Comparison of ENCODE assay signal across 11 mouse cellular contexts in genomic region chr2:143696026-143696557, GRCm38 (mm10).
DNase-seq lines count a peak whose midpoint lies in the region; ATAC-seq and TF ChIP-seq lines count a peak whose summit lies in the region.
"Had no signal": no experiment of that assay in that cellular context is flagged by ENCODE, and none has a peak within 500 bp of the region (broad histone marks: within the 10 kb centered on the region; RNA-seq: fewer than 3 reads in every experiment).

No protein-coding gene starts in this region.

- H3K36me3 ChIP-seq in heart, embryonic 11.5 days (ENCODE audit: control insufficient read depth, insufficient read depth, low read length): no peaks in the 10 kb centered on the region
- H3K36me3 ChIP-seq in midbrain, embryonic 11.5 days (ENCODE audit: control insufficient read depth, insufficient read depth, low read length): no peaks in the 10 kb centered on the region
- H3K36me3 ChIP-seq in midbrain, embryonic 10.5 days: no peaks in the 10 kb centered on the region
- no peaks in the 10 kb centered on the region for H3K36me3 ChIP-seq in limb, embryonic 14.5 days (ENCODE audit: control insufficient read depth, insufficient read depth, low read length)

- ATAC-seq in heart, embryonic 11.5 days (replicated peaks; ENCODE audit: insufficient number of reproducible peaks, low FRiP score, low TSS enrichment): 0 out of 2 replicates have a peak, but pooled peaks have one; percentile 40
- ATAC-seq in midbrain, embryonic 11.5 days (ENCODE audit: low FRiP score): 0 out of 2 replicates have a peak, but pooled peaks have one; percentile 50
- ATAC-seq in limb, embryonic 14.5 days (ENCODE audit: low FRiP score, low read depth): peak; percentile 34; the same call in 1 of the 2 replicates

- no peaks in the 10 kb centered on the region; the same call in 1 of the 2 replicates for H3K4me1 ChIP-seq in heart, embryonic 11.5 days (ENCODE audit: control insufficient read depth, insufficient read depth, low read length)
- H3K4me1 ChIP-seq in midbrain, embryonic 11.5 days (ENCODE audit: control insufficient read depth, insufficient read depth, low read length): no peaks in the 10 kb centered on the region
- no peaks in the 10 kb centered on the region for H3K4me1 ChIP-seq in midbrain, embryonic 10.5 days
- no peaks in the 10 kb centered on the region for H3K4me1 ChIP-seq in limb, embryonic 14.5 days (ENCODE audit: control insufficient read depth, insufficient read depth, low read length)

- H3K27me3 ChIP-seq in heart, embryonic 11.5 days (ENCODE audit: control insufficient read depth, insufficient read depth, low read length): no peaks in the 10 kb centered on the region
- H3K27me3 ChIP-seq in midbrain, embryonic 11.5 days (ENCODE audit: control insufficient read depth, insufficient read depth, low read length): no peaks in the 10 kb centered on the region
- no peaks in the 10 kb centered on the region for H3K27me3 ChIP-seq in midbrain, embryonic 10.5 days (ENCODE audit: low read depth, poor library complexity, severe bottlenecking)
- H3K27me3 ChIP-seq in limb, embryonic 14.5 days (ENCODE audit: control insufficient read depth, insufficient read depth, low read length): no peaks in the 10 kb centered on the region

- no peak for TF ChIP-seq POLR2A in limb, embryonic 14.5 days (IDR thresholded peaks at IDR 0.05; ENCODE audit: borderline replicate concordance, extremely low read depth, insufficient read depth, insufficient read length)

- intact Hi-C loops in heart, postnatal 10 days (cut with DNase I): no loop called here

- H3K4me3 ChIP-seq in heart, embryonic 11.5 days (ENCODE audit: low read depth, low read length): 0 out of 2 replicates have a peak overlapping the region, but pooled peaks have one; percentile 12
- H3K4me3 ChIP-seq in midbrain, embryonic 11.5 days (ENCODE audit: low read depth, low read length): no peak overlapping the region
- no peak overlapping the region for H3K4me3 ChIP-seq in midbrain, embryonic 10.5 days
- H3K4me3 ChIP-seq in limb, embryonic 14.5 days (replicated peaks; ENCODE audit: low read length): no peak overlapping the region

- H3K9ac ChIP-seq in heart, embryonic 11.5 days (ENCODE audit: low read depth, low read length): no peak overlapping the region
- no peak overlapping the region for H3K9ac ChIP-seq in midbrain, embryonic 11.5 days (ENCODE audit: low read length)
- H3K9ac ChIP-seq in limb, embryonic 14.5 days (ENCODE audit: low read depth, low read length, severe bottlenecking): no peak overlapping the region

- WGBS in heart, embryonic 11.5 days (ENCODE audit: insufficient replicate concordance): 42% methylated on average over 14 of the region's 14 CpGs
- WGBS in midbrain, embryonic 11.5 days: 77% methylated on average over 14 of the region's 14 CpGs
- 81% methylated on average over 14 of the region's 14 CpGs for WGBS in midbrain, embryonic 10.5 days
- WGBS in limb, embryonic 14.5 days: 53% methylated on average over 14 of the region's 14 CpGs

- H3K4me2 ChIP-seq in heart, embryonic 11.5 days: peak overlapping the region; percentile 56
- no peak overlapping the region for H3K4me2 ChIP-seq in midbrain, embryonic 11.5 days
- H3K4me2 ChIP-seq in limb, embryonic 14.5 days (replicated peaks; ENCODE audit: low read depth, low read length, severe bottlenecking): no peak overlapping the region

- no peak overlapping the region for H3K27ac ChIP-seq in heart, embryonic 11.5 days (ENCODE audit: low read depth, low read length)
- no peak overlapping the region for H3K27ac ChIP-seq in midbrain, embryonic 11.5 days (ENCODE audit: low read depth, low read length)
- no peak overlapping the region for H3K27ac ChIP-seq in midbrain, embryonic 10.5 days (replicated peaks)
- H3K27ac ChIP-seq in limb, embryonic 14.5 days (replicated peaks; ENCODE audit: low read depth, low read length): no peak overlapping the region

- DNase-seq in heart, postnatal 10 days: no peak
- no peak for DNase-seq in midbrain, embryonic 11.5 days (ENCODE audit: low spot score, missing footprints)
- DNase-seq in midbrain, embryonic 10.5 days (ENCODE audit: low spot score): no peak
- DNase-seq in limb, embryonic 14.5 days (ENCODE audit: low spot score): peak; percentile 49
- peak; percentile 16 for DNase-seq in right cerebral cortex, postnatal 14 days
- no peak for DNase-seq in testis, postnatal 10 days (ENCODE audit: low spot score)
- no peak for DNase-seq in spleen, postnatal 10 days (ENCODE audit: low spot score in 2 of 2)
- DNase-seq: cerebellum, adult 11 months; lung, postnatal 4 days; thymus, postnatal 25 days had no signal

- no peaks in the 10 kb centered on the region; the same call in 1 of the 2 replicates for H3K9me3 ChIP-seq in heart, embryonic 11.5 days (replicated peaks; ENCODE audit: control insufficient read depth, low read length)
- H3K9me3 ChIP-seq in midbrain, embryonic 11.5 days (ENCODE audit: control insufficient read depth, low read length): no peaks in the 10 kb centered on the region; the same call in 1 of the 2 replicates
- no peaks in the 10 kb centered on the region; the same call in 1 of the 2 replicates for H3K9me3 ChIP-seq in midbrain, embryonic 10.5 days (replicated peaks)
- H3K9me3 ChIP-seq in limb, embryonic 14.5 days (ENCODE audit: control insufficient read depth, low read length): peaks cover 4% of the 10 kb centered on the region; the same call in 1 of the 2 replicates

Comparison
In these comparisons a context has a peak if more than half of its experiments do, and no peak if none do; other contexts are left out.
1. DNase-seq: peak in limb, embryonic 14.5 days (single experiment) and right cerebral cortex, postnatal 14 days (single experiment); none in heart, postnatal 10 days (0 of 2), midbrain, embryonic 11.5 days (single experiment), midbrain, embryonic 10.5 days (single experiment), testis, postnatal 10 days (single experiment) and spleen, postnatal 10 days (0 of 2).
2. Peak in every context shown above with its lines, with median percentiles within 50 percentile points of each other: ATAC-seq.